ENCODE assay signal across 9 mouse cellular contexts in the genomic region with DNA sequence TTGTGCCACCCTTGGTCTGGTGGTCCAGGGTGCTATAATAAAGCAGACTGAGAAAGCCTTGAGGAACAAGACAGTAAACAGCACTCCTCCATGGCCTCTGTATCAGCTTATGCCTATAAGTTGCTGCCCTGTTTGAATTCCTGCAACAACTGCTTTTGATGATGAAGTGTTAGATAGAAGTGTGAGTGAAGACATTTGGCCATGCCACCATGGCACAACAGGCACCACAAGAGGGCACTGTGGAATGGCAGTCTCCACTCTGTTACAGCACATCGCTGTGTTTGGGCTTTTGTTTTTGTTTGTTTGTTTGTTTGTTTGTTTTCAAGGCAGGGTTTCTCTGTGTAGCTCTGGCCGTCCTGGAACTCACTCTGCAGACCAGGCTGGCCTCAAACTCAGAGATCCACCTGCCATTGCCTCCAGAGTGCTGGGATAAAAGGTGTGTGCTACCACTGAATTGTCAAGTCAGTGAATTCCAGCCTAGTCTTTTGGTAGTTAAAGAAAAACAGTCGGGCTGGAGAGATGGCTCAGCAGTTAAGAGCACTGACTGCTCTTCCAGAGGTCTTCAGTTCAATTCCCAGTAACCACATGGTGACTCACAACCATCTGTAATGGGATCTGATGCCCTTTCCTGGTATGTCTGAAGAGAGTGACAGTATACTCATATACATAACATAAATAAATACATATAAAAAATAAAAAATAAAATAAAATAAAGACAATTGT. TPM values are rescaled to one million over a fixed set of nuclear protein-coding genes. Genes with fewer than 3 reads are reported as not detected.
DNase-seq lines count a peak whose midpoint lies in the region; ATAC-seq and TF ChIP-seq lines count a peak whose summit lies in the region.
"Had no signal": no experiment of that assay in that cellular context is flagged by ENCODE, and none has a peak within 500 bp of the region (broad histone marks: within the 10 kb centered on the region; RNA-seq: fewer than 3 reads in every experiment).

No protein-coding gene starts in this region.

- no peaks in the 10 kb centered on the region for H3K27me3 ChIP-seq in megakaryocyte, embryonic 14.5 days (replicated peaks)
- H3K27me3 ChIP-seq in lung, embryonic 14.5 days (ENCODE audit: insufficient read depth, low read length), result no peaks in the 10 kb centered on the region
- no peaks in the 10 kb centered on the region for H3K27me3 ChIP-seq in forebrain, embryonic 10.5 days (ENCODE audit: poor library complexity, severe bottlenecking)
- H3K27me3 ChIP-seq in intestine, embryonic 16.5 days (replicated peaks; ENCODE audit: control insufficient read depth, insufficient read depth, low read length), result no peaks in the 10 kb centered on the region
- H3K27me3 ChIP-seq: limb, embryonic 15.5 days had no signal

- H3K27ac ChIP-seq in lung, embryonic 14.5 days (ENCODE audit: low read depth), result no peak overlapping the region
- H3K27ac ChIP-seq in forebrain, embryonic 10.5 days, result no peak overlapping the region
- no peak overlapping the region for H3K27ac ChIP-seq in intestine, embryonic 16.5 days (ENCODE audit: low read length)
- H3K27ac ChIP-seq: limb, embryonic 15.5 days had no signal

- H3K4me3 ChIP-seq in megakaryocyte, embryonic 14.5 days (replicated peaks), result peak overlapping the region; percentile 46
- H3K4me3 ChIP-seq in lung, embryonic 14.5 days (ENCODE audit: low read depth, low read length), result no peak overlapping the region
- H3K4me3 ChIP-seq in forebrain, embryonic 10.5 days, result no peak overlapping the region
- no peak overlapping the region for H3K4me3 ChIP-seq in intestine, embryonic 16.5 days (ENCODE audit: low read length)
- H3K4me3 ChIP-seq: limb, embryonic 15.5 days had no signal

- no peak overlapping the region for H3K9ac ChIP-seq in lung, embryonic 14.5 days
- H3K9ac ChIP-seq in intestine, embryonic 16.5 days (ENCODE audit: low read depth, low read length), result no peak overlapping the region
- H3K9ac ChIP-seq: limb, embryonic 15.5 days had no signal

- 50% methylated on average over 3 of the region's 3 CpGs for WGBS in lung, embryonic 14.5 days
- 58% methylated on average over 3 of the region's 3 CpGs for WGBS in forebrain, embryonic 10.5 days
- WGBS in intestine, embryonic 16.5 days, result 41% methylated on average over 3 of the region's 3 CpGs

- no peaks in the 10 kb centered on the region for H3K36me3 ChIP-seq in megakaryocyte, embryonic 14.5 days (replicated peaks; ENCODE audit: low read length)
- no peaks in the 10 kb centered on the region for H3K36me3 ChIP-seq in lung, embryonic 14.5 days (ENCODE audit: insufficient read depth)
- no peaks in the 10 kb centered on the region for H3K36me3 ChIP-seq in forebrain, embryonic 10.5 days (replicated peaks)
- H3K36me3 ChIP-seq in intestine, embryonic 16.5 days (ENCODE audit: control insufficient read depth, insufficient read depth, low read length), result no peaks in the 10 kb centered on the region
- H3K36me3 ChIP-seq: limb, embryonic 15.5 days had no signal

- DNase-seq in cerebellum, adult 11 months, result peak; percentile 21
- DNase-seq in cerebellum, postnatal 4 days (ENCODE audit: low spot score in 2 of 2), result no peak
- DNase-seq in brain, adult 2 months (ENCODE audit: low read depth, low spot score), result peak; percentile 69
- peak; percentile 50 for DNase-seq in lung, embryonic 14.5 days
- no peak for DNase-seq in forebrain, embryonic 10.5 days (ENCODE audit: extremely low spot score, low spot score)

- TF ChIP-seq CTCF in lung, embryonic 14.5 days (IDR thresholded peaks at IDR 0.05; ENCODE audit: low read depth), result peak; percentile 65

- no peak overlapping the region for H3K4me2 ChIP-seq in lung, embryonic 14.5 days
- H3K4me2 ChIP-seq in intestine, embryonic 16.5 days (ENCODE audit: low read depth, low read length), result no peak overlapping the region
- H3K4me2 ChIP-seq: limb, embryonic 15.5 days had no signal

- no peak for ATAC-seq in megakaryocyte, adult 5-6 weeks (ENCODE audit: poor library complexity, severe bottlenecking)
- no peak; the same call in 1 of the 2 replicates for ATAC-seq in lung, embryonic 14.5 days (ENCODE audit: insufficient read depth)
- ATAC-seq in intestine, embryonic 16.5 days, result no peak

- peaks cover 34% of the 10 kb centered on the region for H3K4me1 ChIP-seq in megakaryocyte, embryonic 14.5 days
- H3K4me1 ChIP-seq in lung, embryonic 14.5 days (ENCODE audit: insufficient read depth), result peaks cover 16% of the 10 kb centered on the region; the same call in 1 of the 2 replicates
- no peaks in the 10 kb centered on the region for H3K4me1 ChIP-seq in forebrain, embryonic 10.5 days
- peaks cover 3% of the 10 kb centered on the region; the same call in 1 of the 2 replicates for H3K4me1 ChIP-seq in intestine, embryonic 16.5 days (ENCODE audit: control insufficient read depth, insufficient read depth, low read length)

- peaks cover 14% of the 10 kb centered on the region for H3K9me3 ChIP-seq in megakaryocyte, embryonic 14.5 days
- H3K9me3 ChIP-seq in lung, embryonic 14.5 days (ENCODE audit: low read depth, low read length), result no peaks in the 10 kb centered on the region; the same call in 1 of the 2 replicates
- H3K9me3 ChIP-seq in forebrain, embryonic 10.5 days, result peaks cover 5% of the 10 kb centered on the region; the same call in 1 of the 2 replicates
- H3K9me3 ChIP-seq in intestine, embryonic 16.5 days (ENCODE audit: control insufficient read depth, low read length), result no peaks in the 10 kb centered on the region
- H3K9me3 ChIP-seq: limb, embryonic 15.5 days had no signal

RNA-seq across cellular contexts. Expression of gene P4ha1, which starts 13.9 kb away (rescaled TPM):
- 3.7 and 10.7 TPM in 2 replicates for polyA plus RNA-seq in megakaryocyte, embryonic 14.5 days (2012; ENCODE audit: insufficient read depth, low replicate concordance)
- total RNA-seq in megakaryocyte, adult 5-6 weeks (2015), result 9.6 and 14.3 TPM in 2 replicates
- 19.2 and 25.0 TPM in 2 replicates for total RNA-seq in megakaryocyte, adult 5-6 weeks (2017)
- 53.9 and 57.3 TPM in 2 replicates for polyA plus RNA-seq in lung, embryonic 14.5 days (2014; fragmentation: Nextera tagmentation; extraction: Ambion mirVana)
- 42.0 and 52.5 TPM in 2 replicates for polyA plus RNA-seq in forebrain, embryonic 10.5 days (2016; fragmentation: Nextera tagmentation; extraction: Ambion mirVana)
- 66.0 and 69.4 TPM in 2 replicates for polyA plus RNA-seq in intestine, embryonic 16.5 days (2015; fragmentation: Nextera tagmentation; extraction: Ambion mirVana)

Comparison
In these comparisons a context has a peak if more than half of its experiments do, and no peak if none do; other contexts are left out.
1. DNase-seq: peak in cerebellum, adult 11 months (single experiment), brain, adult 2 months (single experiment) and lung, embryonic 14.5 days (single experiment); none in cerebellum, postnatal 4 days (0 of 2) and forebrain, embryonic 10.5 days (single experiment).